ENCODE assay signal across 23 mouse cellular contexts in genomic region chr5:23464247-23464646, GRCm38 (mm10).
"Had no signal": no experiment of that assay in that cellular context is flagged by ENCODE, and none has a peak within 500 bp of the region (broad histone marks: within the 10 kb centered on the region; RNA-seq: fewer than 3 reads in every experiment).

No protein-coding gene starts in this region.

- H3K9me3 ChIP-seq: heart, embryonic 12.5 days; heart, embryonic 15.5 days; hindbrain, embryonic 13.5 days; hindbrain, embryonic 15.5 days; intestine, embryonic 15.5 days; limb, embryonic 10.5 days; limb, embryonic 12.5 days; liver, embryonic 12.5 days had no signal

- H3K4me2 ChIP-seq: heart, embryonic 12.5 days; heart, embryonic 15.5 days; hindbrain, embryonic 13.5 days; hindbrain, embryonic 15.5 days; intestine, embryonic 15.5 days; limb, embryonic 12.5 days; liver, embryonic 12.5 days had no signal

- H3K4me3 ChIP-seq: heart, adult 2 months; heart, embryonic 12.5 days; heart, embryonic 15.5 days; hindbrain, embryonic 13.5 days; hindbrain, embryonic 15.5 days; intestine, embryonic 15.5 days; layer of hippocampus, adult 2 months; limb, embryonic 10.5 days; limb, embryonic 12.5 days; liver, embryonic 12.5 days had no signal

- H3K9ac ChIP-seq: heart, embryonic 12.5 days; heart, embryonic 15.5 days; hindbrain, embryonic 13.5 days; hindbrain, embryonic 15.5 days; intestine, embryonic 15.5 days; limb, embryonic 12.5 days; liver, embryonic 12.5 days; liver, embryonic 14.5 days had no signal

- H3K4me1 ChIP-seq: heart, embryonic 12.5 days; heart, embryonic 15.5 days; hindbrain, embryonic 13.5 days; intestine, embryonic 15.5 days; limb, embryonic 10.5 days; limb, embryonic 12.5 days had no signal

- DNase-seq: gastrocnemius, postnatal 14 days; gastrocnemius, postnatal 36 days; heart, adult 11 months; heart, adult 2 months; heart, postnatal 14 days; heart, postnatal 36 days; kidney, adult 8-10 months; kidney, postnatal 10 days; kidney, postnatal 25 days; kidney, postnatal 4 days; lung, adult 18-20 months had no signal

- H3K27me3 ChIP-seq: heart, embryonic 12.5 days; heart, embryonic 15.5 days; hindbrain, embryonic 13.5 days; hindbrain, embryonic 15.5 days; intestine, embryonic 15.5 days; limb, embryonic 12.5 days; liver, embryonic 12.5 days had no signal

- H3K36me3 ChIP-seq: intestine, embryonic 15.5 days had no signal

- ATAC-seq: hindbrain, postnatal 0 days; intestine, embryonic 15.5 days; intestine, postnatal 0 days; liver, embryonic 12.5 days had no signal

- H3K27ac ChIP-seq: heart, adult 2 months; heart, embryonic 15.5 days; hindbrain, embryonic 13.5 days; hindbrain, embryonic 15.5 days; hindbrain, postnatal 0 days; intestine, embryonic 15.5 days; layer of hippocampus, adult 2 months; limb, embryonic 10.5 days; limb, embryonic 12.5 days; liver, embryonic 12.5 days; liver, embryonic 14.5 days had no signal
